Comparison of ENCODE assay signal across 12 mouse cellular contexts in the genomic region with DNA sequence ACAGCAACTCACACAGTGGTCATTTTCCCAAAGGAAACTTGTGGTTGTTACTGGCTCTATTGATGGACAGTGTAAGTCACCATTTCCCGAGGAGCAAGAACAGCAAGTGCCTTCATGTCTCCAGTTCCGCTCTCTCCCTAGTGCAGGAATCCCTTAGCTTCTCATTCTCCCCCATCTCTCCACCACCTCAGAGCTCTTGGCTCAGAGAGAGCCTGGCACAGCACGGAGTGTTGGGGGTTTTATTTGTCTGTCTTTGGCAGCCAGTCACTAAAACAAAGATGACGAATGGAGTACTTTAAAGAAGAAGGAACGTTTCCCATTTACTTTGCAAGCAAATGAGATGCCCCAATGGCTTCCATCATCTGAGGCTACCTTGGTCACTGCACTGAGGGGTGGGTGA.
"Had no signal": no experiment of that assay in that cellular context is flagged by ENCODE, and none has a peak within 500 bp of the region (broad histone marks: within the 10 kb centered on the region; RNA-seq: fewer than 3 reads in every experiment).

No protein-coding gene starts in this region.

- ATAC-seq: intestine, postnatal 0 days had no signal

- DNase-seq: kidney, adult 2 months; kidney, postnatal 10 days; kidney, postnatal 36 days; layer of hippocampus, postnatal 36 days; liver, embryonic 13.5 days; lung, embryonic 14.5 days; midbrain, embryonic 14.5 days; thymus, postnatal 36 days had no signal

- H3K36me3 ChIP-seq: liver, embryonic 13.5 days had no signal

- H3K27me3 ChIP-seq: liver, embryonic 13.5 days had no signal

- H3K9ac ChIP-seq: liver, embryonic 13.5 days; lung, embryonic 14.5 days had no signal

- H3K9me3 ChIP-seq: liver, embryonic 13.5 days had no signal

- H3K27ac ChIP-seq: left cerebral cortex, adult 2 months; liver, embryonic 13.5 days; stomach, postnatal 0 days had no signal

- H3K4me1 ChIP-seq: liver, embryonic 13.5 days had no signal

- H3K4me2 ChIP-seq: liver, embryonic 13.5 days; lung, embryonic 14.5 days; midbrain, embryonic 11.5 days had no signal

- H3K4me3 ChIP-seq: left cerebral cortex, adult 2 months; liver, embryonic 13.5 days had no signal
